Mouse (Mus musculus) frontal cortex, postnatal 25 days (tissue): Measurements from ENCODE around the gene Nup153.

Experiments used
- DNase-seq, 2 experiments: peaks; one replicate each; pipeline ENCODE4 v3.0.0; 2022; ENCODE audit warnings: low spot score in 2 of 2

The Nup153 gene

DNA sequence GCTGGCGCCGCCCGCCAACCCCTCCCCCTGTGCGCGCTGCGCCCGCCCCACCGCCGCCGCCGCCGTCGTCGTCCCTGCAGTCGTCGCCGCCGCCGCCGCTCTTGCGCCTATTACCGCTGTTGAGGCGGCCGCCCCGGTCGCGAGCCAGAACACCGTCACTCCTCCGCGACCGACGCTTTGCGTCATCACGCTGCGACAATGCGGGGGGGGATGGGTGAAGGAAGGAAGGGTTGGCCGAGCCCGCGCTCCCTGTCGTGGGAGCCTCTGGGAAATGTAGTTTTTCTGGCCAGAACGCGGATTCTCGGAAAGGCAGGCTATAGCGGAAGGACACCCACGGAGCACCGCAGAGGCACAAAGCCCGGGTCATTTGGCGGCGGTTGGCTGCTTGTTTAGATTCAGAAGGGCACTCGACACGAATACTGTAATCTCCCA lies at the start of gene Nup153:
Nup153 (minus strand) TSS at position 104 of the 432 bp plus-strand sequence.
- DNase-seq: peak; percentile 100

DNA sequence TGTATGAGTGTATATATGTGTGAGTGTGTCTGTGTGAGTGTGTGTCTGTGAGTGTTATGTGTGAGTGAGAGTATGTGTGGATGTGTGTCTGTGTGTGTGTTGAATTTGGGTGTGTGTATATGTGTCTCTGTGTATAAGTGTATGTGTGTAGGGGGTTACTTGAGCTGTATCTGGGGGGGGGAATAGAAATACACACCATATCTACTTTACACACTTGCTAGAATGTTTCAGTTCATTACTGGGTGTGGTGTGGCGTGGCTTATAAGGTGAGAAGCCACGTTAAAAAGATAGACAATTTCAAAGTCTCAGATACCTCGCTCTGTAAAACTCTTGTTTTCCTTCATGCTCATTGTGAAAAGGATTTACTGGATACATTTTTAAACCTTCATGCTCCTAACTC lies 49.7 kb upstream of the Nup153 start:
- no peak for DNase-seq

DNA sequence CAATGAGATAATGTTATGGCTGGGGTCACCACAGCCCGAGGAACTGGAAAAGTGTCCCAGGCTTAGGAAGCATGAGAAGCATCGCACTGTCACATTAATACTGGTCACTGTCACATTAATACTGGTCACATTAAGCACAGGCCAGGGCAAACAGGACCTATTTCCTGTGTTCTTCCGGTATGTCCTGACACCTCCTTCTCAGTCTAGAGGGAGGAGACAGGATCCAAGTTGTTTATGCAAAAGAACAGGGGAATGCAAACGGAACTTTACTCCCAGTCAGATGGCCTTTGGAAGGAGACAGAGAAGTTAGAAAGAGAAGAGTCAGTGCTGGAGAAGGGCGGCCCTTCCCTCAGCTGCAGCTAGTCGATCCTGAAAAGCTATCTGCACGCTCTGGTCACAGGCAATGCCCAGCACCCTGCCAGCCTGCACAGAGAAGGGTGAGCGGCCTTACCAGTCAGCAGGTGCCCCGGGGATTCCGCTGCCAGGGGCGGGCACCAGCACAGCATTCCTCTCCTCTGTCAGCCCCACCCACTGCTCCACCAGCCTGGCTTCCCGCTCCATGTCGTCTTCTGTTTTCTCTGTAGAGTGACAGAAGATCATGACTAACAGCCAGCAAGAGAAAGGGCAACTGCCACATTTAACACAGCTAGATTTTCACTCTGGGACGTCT lies 49.0 kb upstream of the Nup153 start:
- DNase-seq: no peak

GRCm38 (mm10) chr13:46774998-46775397 lies 47.3 kb upstream of the Nup153 start:
- DNase-seq: no peak

GRCm38 (mm10) chr13:46772581-46772980 lies 44.8 kb upstream of the Nup153 start:
- no peak for DNase-seq

- DNase-seq: no peak
Observed at GRCm38 (mm10) chr13:46765361-46765760, 37.6 kb upstream of the Nup153 start.

GRCm38 (mm10) chr13:46763210-46763609 lies 35.5 kb upstream of the Nup153 start:
- no peak for DNase-seq

- no peak for DNase-seq
Observed at GRCm38 (mm10) chr13:46760921-46761320, 33.2 kb upstream of the Nup153 start.

DNA sequence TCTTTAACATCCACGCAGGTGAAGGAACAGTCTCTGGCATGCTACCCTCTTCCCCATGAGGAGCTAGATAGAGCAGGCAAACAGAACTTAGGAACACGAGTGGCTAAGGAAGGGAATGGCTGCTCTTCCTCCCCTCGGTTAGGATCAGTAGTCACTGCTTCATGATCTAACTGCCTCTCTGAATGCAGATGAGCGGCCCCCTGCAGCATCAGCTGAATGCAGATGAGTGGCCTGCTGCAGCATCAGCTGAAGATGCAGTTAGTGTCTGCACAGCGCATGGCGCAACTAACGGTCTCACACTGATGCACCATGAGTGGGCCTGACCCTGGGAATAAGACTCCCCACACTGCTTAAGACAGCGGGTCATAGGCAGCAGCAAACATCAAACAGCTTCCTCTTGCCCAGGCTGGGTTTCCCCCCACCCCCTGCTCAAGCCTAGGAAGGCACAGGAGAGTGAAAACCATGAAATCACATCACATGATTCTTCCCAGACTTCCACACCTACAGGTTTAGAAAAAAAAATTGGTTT lies 31.6 kb upstream of the Nup153 start:
- DNase-seq: no peak

DNA sequence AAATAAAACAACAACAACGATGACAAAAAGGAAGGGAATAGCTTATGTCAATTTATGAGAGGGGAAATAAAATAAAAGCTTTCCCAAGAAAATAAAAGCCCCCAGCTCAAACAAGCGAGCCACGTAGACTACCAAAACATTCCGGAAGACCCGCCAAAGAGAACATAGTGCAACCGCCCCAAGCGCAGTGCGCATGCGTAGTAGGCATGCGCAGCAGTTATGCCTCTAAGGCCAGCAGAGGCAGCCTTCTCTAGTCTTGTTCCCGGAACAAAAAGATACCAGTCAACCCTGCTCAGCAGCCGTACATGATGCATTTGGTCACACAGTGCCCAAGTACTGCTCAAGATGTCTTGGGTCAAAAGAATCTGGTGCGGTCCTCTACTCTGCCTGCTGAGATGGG lies 30.9 kb upstream of the Nup153 start:
- DNase-seq: no peak

GRCm38 (mm10) chr13:46757946-46758345 lies 30.2 kb upstream of the Nup153 start:
- DNase-seq: no peak

DNA sequence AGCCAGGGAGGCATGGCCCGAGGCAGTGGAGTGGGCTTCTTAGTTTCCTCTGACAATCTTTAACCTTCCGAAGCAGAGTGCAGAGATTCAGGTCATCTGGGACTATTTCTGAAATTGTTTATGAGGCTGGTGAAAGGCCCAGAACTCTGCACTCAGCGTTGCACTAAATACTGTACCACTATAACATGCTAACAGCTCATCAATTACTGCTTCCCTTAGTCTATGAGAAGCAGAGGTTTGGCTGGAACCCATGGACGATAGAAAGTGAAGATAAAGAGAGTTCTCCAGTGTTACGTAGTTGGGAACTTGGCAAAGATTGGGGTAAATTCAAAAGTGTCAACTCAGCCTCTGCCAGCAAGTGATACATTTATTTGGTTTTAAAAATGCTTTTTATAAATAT lies 25.6 kb upstream of the Nup153 start:
- no peak for DNase-seq

- DNase-seq: no peak
Observed at GRCm38 (mm10) chr13:46752566-46753229, 25.0 kb upstream of the Nup153 start.

DNA sequence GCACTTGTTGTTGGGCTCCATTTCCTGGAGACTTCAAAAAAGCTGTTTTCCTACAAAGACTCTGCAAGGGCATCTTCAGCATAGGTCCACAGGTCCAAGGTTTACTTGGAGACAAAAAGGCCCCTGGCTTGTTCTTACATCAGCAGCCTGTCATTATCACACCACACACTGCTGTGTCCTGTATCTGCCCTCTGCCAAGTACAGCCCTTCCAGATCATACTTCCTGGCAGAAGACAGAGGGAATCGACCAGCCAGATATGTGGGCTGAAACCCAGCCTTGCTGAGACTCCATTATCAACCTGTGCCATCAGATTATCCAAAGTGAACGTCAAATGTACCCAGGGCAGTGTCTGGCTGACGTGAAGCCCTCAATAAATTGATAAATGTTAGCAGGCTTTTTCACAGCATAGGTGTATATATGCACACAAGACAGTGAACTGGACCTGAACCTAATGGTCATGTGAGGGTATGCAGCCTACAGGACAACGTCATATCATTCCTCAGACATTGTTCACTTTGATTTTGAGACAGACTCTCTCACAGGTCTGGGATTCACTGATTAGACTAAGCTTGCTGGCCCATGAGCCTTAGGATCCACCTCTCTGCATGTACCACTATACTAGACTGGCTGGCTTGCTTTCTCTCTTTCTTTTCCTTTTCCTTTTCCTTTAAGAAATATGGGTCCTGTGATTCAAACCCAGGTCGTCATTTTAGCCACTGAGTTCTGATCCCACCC lies 20.6 kb upstream of the Nup153 start:
- DNase-seq: no peak

- DNase-seq: no peak
Observed at GRCm38 (mm10) chr13:46743821-46744220, 16.1 kb upstream of the Nup153 start.

DNA sequence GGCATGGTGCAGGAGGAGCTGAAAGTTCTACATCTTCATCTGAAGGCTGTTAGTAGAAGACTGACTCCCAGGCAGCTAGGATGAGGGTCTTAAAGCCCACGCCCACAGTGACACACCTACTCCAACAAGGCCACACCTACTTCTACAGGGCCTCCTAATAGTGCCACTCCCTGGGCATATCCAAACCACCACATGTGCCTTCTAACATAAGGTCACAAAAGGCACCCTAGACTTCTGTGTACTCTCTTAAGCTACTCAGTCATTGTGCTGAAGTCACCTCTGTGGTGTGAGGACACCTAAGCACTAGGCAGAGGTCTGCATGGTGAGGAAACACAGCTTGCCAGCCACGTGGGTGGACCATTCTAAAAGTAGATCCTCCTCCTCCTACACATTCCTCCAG lies 14.6 kb upstream of the Nup153 start:
- no peak for DNase-seq

DNA sequence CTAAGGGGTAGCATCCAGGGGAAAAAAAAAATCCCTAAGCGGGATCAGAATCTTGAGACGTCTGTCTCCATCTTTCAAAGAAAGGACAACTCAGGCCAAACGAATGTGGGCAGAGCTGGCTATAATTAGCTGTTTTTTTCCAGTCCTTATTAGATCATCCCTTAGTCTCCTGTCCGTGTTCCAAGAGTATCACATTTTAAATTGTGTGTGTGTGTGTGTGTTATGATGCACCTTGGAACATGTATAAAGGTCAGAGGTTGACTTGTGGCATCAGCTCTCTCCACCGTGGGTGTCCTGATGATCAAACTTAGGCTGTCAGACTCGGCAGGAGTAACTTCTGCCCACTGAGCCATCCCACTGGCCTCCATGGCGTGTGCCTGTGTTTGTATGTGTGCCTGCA lies 11.7 kb upstream of the Nup153 start:
- DNase-seq: no peak

- DNase-seq: no peak
Observed at GRCm38 (mm10) chr13:46737482-46737881, 9.7 kb upstream of the Nup153 start.

- no peak for DNase-seq
Observed at GRCm38 (mm10) chr13:46736479-46736865, 8.7 kb upstream of the Nup153 start.

GRCm38 (mm10) chr13:46735808-46736478 lies 8.2 kb upstream of the Nup153 start:
- DNase-seq: no peak

GRCm38 (mm10) chr13:46735219-46735807 lies 7.6 kb upstream of the Nup153 start:
- DNase-seq: no peak

DNA sequence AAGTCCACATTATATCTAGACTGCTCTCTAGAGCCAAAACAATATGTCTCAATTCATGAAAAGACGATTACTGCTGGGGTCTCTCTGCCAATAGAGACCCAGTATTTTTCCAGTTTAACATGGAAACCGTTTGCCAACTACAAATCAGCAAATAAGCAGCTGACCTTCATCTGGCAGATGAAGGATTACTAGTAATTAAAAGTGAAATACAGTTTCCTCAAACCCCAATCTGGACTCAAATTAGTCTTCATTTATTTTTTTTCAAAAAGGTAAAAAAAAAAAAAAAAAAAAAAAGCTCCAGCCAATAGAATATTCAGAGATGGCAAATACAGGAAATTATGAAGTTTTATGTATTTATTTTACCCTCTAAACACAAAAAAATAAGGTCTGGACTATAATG lies 2.3 kb upstream of the Nup153 start:
- no peak for DNase-seq
